Mouse (Mus musculus) lung, postnatal 4 days (tissue): ENCODE measurements around the gene Armh3.
A peak's percentile ranks its signal among the peaks of the same experiment; 100 is the strongest.

Source experiments
- DNase-seq, 2 experiments: peaks; one replicate each; pipeline ENCODE4 v3.0.0; 2021

Armh3 gene

GRCm38 (mm10) chr19:45984379-45984778, 13.9 kb downstream of the Armh3 start:
- no peak for DNase-seq

- DNase-seq: no peak
Observed at GRCm38 (mm10) chr19:45960770-45961169, 37.5 kb downstream of the Armh3 start.

DNA sequence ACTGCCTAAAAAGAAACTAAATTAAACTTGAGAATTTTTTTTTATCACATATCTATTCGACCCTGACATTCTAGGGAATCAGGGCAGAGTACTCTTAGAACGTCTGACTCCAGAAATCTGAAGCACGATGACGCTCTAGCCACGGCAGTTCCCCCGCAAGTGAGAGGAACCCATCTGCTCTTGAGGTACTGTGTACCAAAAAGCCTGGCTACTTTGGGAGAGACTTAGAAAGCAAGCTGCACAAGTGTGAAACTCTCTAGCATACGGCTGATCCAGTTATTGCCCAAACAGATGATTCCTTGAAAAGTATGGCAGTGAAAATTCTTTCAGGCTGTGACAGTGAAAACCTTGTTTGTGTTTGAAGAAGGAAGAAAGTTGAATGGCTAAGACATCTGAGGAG, 41.6 kb downstream of the Armh3 start:
- no peak for DNase-seq

- DNase-seq: peak in 1 of 2 experiments; percentile 23
Observed at GRCm38 (mm10) chr19:45953286-45953685, 45.0 kb downstream of the Armh3 start.

DNA sequence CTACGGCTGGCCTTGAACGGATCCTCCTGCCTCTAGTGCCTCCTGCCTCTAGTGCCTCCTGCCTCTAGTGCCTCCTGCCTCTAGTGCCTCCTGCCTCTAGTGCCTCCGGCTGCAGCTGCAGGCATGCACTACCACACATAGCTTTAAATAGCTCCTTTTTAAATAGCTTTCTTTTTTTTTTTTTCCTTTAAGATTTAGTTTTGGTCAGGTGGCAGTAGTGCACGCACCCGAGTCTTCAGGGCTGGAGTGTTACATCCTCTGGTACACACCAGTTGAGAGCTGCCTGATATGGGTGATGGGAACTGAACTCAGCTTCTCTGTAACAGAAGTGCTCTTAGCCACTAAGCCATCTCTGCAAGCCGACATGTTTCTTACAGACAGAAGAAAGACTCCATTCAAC, 49.1 kb downstream of the Armh3 start:
- no peak for DNase-seq

- no peak for DNase-seq
Observed at GRCm38 (mm10) chr19:45947764-45948163, 50.5 kb downstream of the Armh3 start.

- no peak for DNase-seq
Observed at GRCm38 (mm10) chr19:45947286-45947685, 51.0 kb downstream of the Armh3 start.

DNA sequence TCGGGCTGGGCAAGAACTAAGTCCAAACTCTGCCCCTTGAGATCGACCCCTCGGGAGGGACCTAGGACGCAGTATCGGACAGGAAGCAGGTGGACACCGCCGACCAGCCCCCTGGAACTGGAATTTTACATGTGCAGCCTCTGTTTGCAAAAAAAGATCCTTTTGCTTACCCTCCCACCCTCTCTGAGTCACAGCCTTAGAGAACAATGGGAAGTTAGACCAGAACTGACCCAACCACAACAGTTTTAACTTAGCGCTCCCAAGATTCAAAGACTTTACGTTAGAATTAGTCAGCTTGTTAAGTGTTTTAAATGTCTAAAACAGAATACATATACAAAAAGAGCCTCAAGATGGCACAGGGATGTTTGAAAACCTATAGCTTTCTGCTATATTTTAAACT, 51.7 kb downstream of the Armh3 start:
- DNase-seq: no peak

GRCm38 (mm10) chr19:45945986-45946385, 52.3 kb downstream of the Armh3 start:
- no peak for DNase-seq

GRCm38 (mm10) chr19:45943758-45944157, 54.5 kb downstream of the Armh3 start:
- peak in 1 of 2 experiments; percentile 5 for DNase-seq

DNA sequence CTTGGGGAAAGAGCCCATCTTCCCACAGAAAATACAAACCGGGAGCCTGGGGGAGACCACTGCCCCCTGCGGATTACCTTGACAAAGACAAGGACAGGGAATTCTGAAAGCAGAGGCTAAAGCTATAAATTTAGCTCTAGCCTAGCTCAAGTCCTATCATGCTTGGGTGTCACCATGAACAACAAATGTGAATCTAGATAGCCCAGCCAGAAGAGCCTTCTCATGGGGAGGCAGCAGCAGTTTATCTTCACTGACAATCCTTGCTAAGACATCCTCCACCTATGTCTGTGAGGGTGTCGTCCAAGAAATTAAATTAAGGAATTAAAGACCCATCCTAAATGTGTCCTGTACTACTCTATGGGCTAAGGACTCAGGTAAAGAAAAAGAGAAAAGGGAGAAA, 60.2 kb downstream of the Armh3 start:
- no peak for DNase-seq

GRCm38 (mm10) chr19:45937530-45937929, 60.8 kb downstream of the Armh3 start:
- no peak for DNase-seq

- DNase-seq: peak; percentile 19 to 65
Observed at GRCm38 (mm10) chr19:45927236-45927635, 71.1 kb downstream of the Armh3 start.

GRCm38 (mm10) chr19:45926342-45926741, 71.9 kb downstream of the Armh3 start:
- no peak for DNase-seq

GRCm38 (mm10) chr19:45920299-45921090, 77.8 kb downstream of the Armh3 start:
- DNase-seq: no peak

GRCm38 (mm10) chr19:45918406-45918805, 79.9 kb downstream of the Armh3 start:
- DNase-seq: no peak

DNA sequence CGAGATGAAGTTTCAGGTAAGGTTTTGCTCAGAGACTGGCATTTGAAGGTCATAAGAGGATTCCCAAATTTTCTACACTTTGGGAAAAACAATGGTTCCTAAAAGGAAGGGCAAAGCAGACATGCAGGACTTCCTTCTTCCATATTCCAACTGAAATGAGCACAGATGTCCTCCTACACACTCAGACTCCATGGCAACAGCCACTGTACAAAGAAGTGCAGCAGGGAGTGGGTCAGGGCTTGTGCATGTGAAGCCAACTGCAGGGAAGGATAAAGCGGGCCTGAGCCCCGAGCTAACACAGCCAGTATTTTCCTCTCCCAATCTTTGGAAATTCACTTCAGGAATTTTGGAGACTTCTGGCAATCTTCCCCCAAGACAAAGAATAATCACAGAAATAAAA, 80.4 kb downstream of the Armh3 start:
- DNase-seq: no peak

GRCm38 (mm10) chr19:45916461-45916860, 81.8 kb downstream of the Armh3 start:
- no peak for DNase-seq

GRCm38 (mm10) chr19:45916026-45916425, 82.3 kb downstream of the Armh3 start:
- DNase-seq: no peak

DNA sequence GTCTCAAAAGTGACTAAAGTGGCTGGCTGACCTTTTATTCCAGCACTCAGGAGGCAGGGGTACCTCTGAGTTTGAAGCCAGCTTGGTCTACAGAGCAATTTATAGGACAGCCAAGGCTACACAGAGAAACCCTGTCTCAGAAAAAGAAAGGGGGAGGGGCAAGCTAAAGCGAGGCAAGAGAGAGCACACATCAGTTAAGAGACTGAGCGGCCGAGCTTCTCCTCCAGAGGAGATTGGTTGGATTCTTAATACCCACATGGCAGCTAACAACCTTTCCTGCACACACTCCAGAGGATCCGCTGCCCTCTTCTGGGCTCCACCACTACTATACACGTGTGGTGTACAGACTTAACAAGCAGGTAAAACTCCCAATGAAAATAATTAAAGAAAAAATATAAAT, 85.3 kb downstream of the Armh3 start:
- DNase-seq: no peak

DNA sequence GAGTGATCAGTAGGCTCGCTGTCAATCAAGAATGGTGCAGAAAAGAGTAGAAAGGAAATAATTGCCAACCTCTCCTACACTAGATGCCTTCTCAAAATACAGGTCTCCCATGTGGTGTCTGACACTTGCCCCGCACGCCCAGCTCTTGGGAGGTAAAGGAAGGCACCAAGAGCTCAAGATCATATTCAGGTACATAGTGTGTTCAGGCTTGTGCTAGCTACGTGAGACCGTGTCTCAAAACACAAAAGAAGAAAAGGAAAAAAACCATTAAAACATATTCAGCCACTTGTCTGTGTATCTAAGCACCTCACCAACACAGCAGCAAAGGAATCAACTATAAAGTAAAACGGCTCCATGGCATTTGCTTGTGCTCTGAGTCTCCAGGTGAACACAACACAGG, 85.9 kb downstream of the Armh3 start:
- no peak for DNase-seq

DNA sequence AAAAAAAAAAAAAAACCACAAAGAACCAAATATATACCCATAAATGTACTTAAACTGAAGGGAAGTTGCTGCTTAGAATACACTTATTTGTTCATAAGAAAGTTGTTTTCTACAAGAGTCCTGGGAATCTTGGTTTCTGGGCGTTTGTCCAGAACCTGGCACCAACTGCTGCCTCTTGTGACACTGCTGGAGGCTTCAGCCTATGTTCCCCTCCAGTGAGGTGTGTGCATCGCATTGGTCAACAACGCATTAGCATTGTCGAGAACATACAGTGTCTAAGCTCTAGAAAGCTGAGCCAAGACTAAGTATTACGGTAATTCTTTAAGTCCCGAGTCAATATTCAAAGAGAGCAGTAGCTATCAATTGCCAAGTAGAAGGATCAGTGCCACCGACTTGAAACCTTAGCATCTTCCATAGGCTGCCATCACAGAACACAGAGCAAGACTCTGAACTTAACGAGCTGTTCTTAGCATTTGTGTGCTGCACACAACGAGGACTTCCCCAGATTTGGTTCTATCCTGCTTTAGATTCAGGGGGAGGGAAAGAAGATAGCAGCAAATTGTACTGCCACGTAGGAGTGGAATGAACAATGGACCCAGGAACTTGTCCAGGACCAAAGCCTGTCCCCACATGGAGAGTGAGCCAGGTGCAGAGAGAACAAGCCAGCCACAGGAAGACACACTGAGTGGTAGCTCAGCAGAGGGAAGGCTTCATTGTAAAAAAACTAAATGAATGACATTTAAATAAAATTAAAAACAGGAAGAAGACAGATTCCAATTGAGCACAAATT, 86.9 kb downstream of the Armh3 start:
- no peak for DNase-seq

DNA sequence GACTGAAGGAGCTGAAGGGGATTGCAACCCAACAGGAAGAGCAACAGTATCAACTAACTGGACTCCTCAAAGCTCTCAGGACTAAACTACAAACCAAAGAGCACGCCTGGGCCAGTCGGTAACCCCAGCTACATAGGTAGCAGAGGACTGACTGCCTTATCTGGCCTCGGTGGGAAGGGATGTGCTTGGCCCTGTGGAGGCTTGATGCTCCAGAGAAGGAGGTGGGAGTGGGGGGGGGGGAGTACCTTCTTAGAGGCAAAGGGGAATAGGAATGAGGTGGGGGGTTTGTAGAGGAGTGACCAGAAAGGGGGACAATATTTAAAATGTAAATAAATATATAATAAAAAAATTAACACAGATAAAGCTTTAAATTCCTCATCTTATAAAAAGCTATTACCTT, 90.0 kb downstream of the Armh3 start:
- DNase-seq: no peak

DNA sequence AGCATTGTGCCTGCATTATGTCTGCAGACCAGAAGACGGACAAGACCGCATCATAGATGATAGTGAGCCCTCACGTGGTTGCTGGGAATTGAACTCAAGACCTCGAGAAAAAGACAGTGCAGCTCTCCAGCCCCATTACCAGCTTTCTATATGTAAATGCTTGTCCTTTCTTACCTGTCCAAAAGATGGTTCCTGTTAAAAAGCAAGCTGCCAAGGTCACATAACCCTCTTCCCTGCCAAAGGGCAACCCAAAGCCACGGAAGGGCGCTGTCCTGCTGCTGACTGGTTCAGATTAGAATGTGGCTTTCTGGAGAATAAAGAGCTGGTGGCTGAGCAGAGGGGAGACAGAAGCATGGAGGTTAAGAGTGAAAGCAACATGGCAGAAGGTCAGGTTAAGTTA, 90.9 kb downstream of the Armh3 start:
- no peak for DNase-seq
